Mouse (Mus musculus): ENCODE results near the gene Ctbs.

DNA sequence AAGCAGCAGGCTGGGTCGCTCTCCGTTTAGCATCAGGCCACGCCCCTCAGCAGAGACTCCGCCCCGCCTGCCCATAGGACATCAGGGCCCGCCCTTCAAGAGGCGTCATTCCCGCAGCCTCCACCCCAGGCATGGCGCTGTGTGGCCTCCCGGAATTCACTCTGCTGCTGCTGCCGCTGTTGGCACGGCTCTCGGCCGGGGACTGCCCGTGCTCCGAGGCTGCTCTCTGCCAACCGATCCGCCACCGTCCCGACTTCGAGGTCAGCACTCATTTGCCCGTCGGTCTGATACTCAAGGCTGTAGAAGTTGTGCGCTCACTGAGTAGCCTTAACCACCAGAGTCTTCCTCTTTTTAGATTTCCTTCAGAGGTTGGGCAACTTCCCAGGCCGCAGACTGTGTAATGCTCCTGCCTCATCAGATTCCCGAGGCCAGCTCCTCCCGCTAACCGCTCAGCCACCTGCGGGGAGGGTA lies 811 bp downstream of the Ctbs start:
- no peak for TF ChIP-seq USF1 (IDR thresholded peaks at IDR 0.05; ENCODE audit: low read depth)
- no peak for TF ChIP-seq MYOD1 (IDR thresholded peaks at IDR 0.05; ENCODE audit: control insufficient read depth, insufficient read length, low read depth)

Measured in C2C12 (cell line).